Mouse (Mus musculus) spleen, postnatal 10 days (tissue): ENCODE measurements around the gene Mcu.

Experiments used
- DNase-seq, 2 experiments: peaks; one replicate each; pipeline ENCODE4 v3.0.0; 2021 to 2022; ENCODE audit warnings: low spot score in 2 of 2

Mcu gene

GRCm38 (mm10) chr10:59430701-59431218 is 185.7 kb downstream of the Mcu start:
- DNase-seq = no peak

GRCm38 (mm10) chr10:59429448-59430135 is 186.9 kb downstream of the Mcu start:
- no peak for DNase-seq

GRCm38 (mm10) chr10:59426371-59426770 is 190.1 kb downstream of the Mcu start:
- no peak for DNase-seq

GRCm38 (mm10) chr10:59425369-59425768 is 191.1 kb downstream of the Mcu start:
- DNase-seq = no peak

- DNase-seq = no peak
These were observed 192.0 kb downstream of the Mcu start for GRCm38 (mm10) chr10:59424453-59424852.

- no peak for DNase-seq
These were observed 197.0 kb downstream of the Mcu start for GRCm38 (mm10) chr10:59419516-59419915.

- no peak for DNase-seq
These were observed 199.9 kb downstream of the Mcu start for GRCm38 (mm10) chr10:59416623-59417022.

GRCm38 (mm10) chr10:59413711-59414110 is 202.8 kb downstream of the Mcu start:
- no peak for DNase-seq

- no peak for DNase-seq
These were observed 206.2 kb downstream of the Mcu start for GRCm38 (mm10) chr10:59410264-59410663.

GRCm38 (mm10) chr10:59408499-59408898 is 208.0 kb downstream of the Mcu start:
- DNase-seq = no peak

GRCm38 (mm10) chr10:59403793-59404149 is 212.7 kb downstream of the Mcu start:
- DNase-seq = no peak

GRCm38 (mm10) chr10:59402899-59403792 is 213.3 kb downstream of the Mcu start, which contains the start of gene Pla2g12b:
Gene Pla2g12b (plus strand): TSS chr10:59403660.
- no peak for DNase-seq
